Mouse (Mus musculus): Measurements from ENCODE around the gene D5Ertd579e. TPM values are rescaled to one million over a fixed set of nuclear protein-coding genes. Genes with fewer than 3 reads are reported as not detected.
A peak's percentile ranks its signal among the peaks of the same experiment; 100 is the strongest.
"Not testable (repeated sequence)": the region's sequence is repeated elsewhere in the genome, so short reads cannot be mapped to it uniquely, and the experiment has no call there.

Gene D5Ertd579e
- polyA plus RNA-seq, 1 experiment: 56.7 TPM

GRCm38 (mm10) chr5:36669021-36670008 lies 26.5 kb downstream of the D5Ertd579e start:
- no peak overlapping the region for H3K27ac ChIP-seq (ENCODE audit: insufficient read depth, low read length)
- peaks cover 5% of the 10 kb centered on the region for H3K4me1 ChIP-seq (ENCODE audit: control insufficient read depth, insufficient read depth, low read length)
- no peak for TF ChIP-seq POLR2A (IDR thresholded peaks at IDR 0.05; ENCODE audit: low read depth, low read length)
- no peak for TF ChIP-seq CTCF (IDR thresholded peaks at IDR 0.05; ENCODE audit: borderline replicate concordance, insufficient read depth, low read length)
- no peak overlapping the region for H3K4me3 ChIP-seq (ENCODE audit: insufficient read depth, low read length)

GRCm38 (mm10) chr5:36668572-36668971 lies 27.3 kb downstream of the D5Ertd579e start:
- peaks cover 10% of the 10 kb centered on the region for H3K4me1 ChIP-seq (ENCODE audit: control insufficient read depth, insufficient read depth, low read length)
- H3K4me3 ChIP-seq (ENCODE audit: insufficient read depth, low read length): no peak overlapping the region
- no peak for TF ChIP-seq POLR2A (IDR thresholded peaks at IDR 0.05; ENCODE audit: low read depth, low read length)
- TF ChIP-seq CTCF (IDR thresholded peaks at IDR 0.05; ENCODE audit: borderline replicate concordance, insufficient read depth, low read length): no peak
- no peak overlapping the region for H3K27ac ChIP-seq (ENCODE audit: insufficient read depth, low read length)

DNA sequence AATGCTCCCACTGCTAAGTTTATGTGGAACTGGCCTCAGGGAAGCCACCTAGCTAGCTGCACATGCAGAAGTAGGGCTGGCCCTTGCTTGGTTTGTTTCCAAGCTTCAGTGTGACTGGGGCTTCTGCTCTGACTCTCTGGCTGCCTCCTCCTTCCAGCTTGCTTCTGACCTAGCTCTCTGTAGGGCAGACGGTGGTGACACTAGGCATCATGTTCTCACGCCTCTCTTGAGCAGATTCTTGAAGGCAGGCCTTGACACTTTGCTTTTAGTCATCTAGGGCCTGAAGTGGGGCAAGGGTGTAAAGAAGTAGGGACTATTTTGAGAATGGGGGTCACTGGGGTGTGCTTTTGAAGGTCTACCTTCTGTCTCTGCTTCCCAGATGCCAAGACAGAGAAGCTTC lies 27.8 kb downstream of the D5Ertd579e start:
- H3K4me1 ChIP-seq (ENCODE audit: control insufficient read depth, insufficient read depth, low read length): peaks cover 14% of the 10 kb centered on the region
- not testable (repeated sequence) for H3K4me3 ChIP-seq (ENCODE audit: insufficient read depth, low read length); H3K27ac ChIP-seq (ENCODE audit: insufficient read depth, low read length)

DNA sequence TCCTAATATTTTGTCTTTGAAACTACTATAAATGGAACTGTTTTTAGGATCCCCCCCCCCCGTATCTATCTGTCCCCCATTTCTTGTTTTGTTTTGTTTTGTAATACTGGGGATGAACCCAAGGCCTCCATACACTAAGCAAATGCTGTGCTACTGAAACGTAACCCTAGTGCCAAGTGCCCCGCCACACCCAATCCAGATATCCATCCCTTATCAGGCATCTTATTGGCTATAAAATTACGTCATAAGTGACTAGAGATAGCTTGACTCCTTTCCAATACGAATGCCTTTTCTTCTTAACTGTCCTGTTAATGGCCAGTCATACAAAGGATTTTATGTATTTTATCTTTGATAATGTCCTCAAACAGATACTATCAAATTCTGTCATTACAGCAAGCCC lies 28.7 kb downstream of the D5Ertd579e start:
- TF ChIP-seq CTCF (IDR thresholded peaks at IDR 0.05; ENCODE audit: borderline replicate concordance, insufficient read depth, low read length) (no peak), POLR2A (IDR thresholded peaks at IDR 0.05; ENCODE audit: low read depth, low read length) (no peak)
- H3K27ac ChIP-seq (ENCODE audit: insufficient read depth, low read length): no peak overlapping the region
- no peak overlapping the region for H3K4me3 ChIP-seq (ENCODE audit: insufficient read depth, low read length)
- peaks cover 17% of the 10 kb centered on the region for H3K4me1 ChIP-seq (ENCODE audit: control insufficient read depth, insufficient read depth, low read length)

DNA sequence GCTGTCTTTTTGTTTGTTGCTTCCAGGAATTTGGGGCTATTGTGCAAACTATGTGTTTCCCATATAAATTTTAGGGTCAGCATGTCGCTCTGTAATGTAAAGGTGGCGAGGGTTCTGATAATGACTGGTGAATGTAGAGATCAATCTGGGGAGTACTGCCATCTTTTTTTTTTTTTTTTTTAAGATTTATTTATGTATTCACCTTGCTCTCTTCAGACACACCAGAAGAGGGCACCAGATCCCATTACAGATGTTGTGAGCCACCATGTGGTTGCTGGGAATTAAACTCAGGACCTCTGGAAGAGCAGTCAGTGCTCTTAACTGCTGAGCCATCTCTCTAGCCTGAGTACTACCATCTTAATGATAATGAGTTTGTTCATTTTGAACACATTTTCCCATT lies 29.1 kb downstream of the D5Ertd579e start:
- H3K4me1 ChIP-seq (ENCODE audit: control insufficient read depth, insufficient read depth, low read length): peaks cover 17% of the 10 kb centered on the region
- not testable (repeated sequence) for H3K4me3 ChIP-seq (ENCODE audit: insufficient read depth, low read length); H3K27ac ChIP-seq (ENCODE audit: insufficient read depth, low read length)

GRCm38 (mm10) chr5:36663329-36663728 lies 32.5 kb downstream of the D5Ertd579e start:
- H3K4me3 ChIP-seq (ENCODE audit: insufficient read depth, low read length): no peak overlapping the region
- peaks cover 17% of the 10 kb centered on the region for H3K4me1 ChIP-seq (ENCODE audit: control insufficient read depth, insufficient read depth, low read length)
- TF ChIP-seq POLR2A (IDR thresholded peaks at IDR 0.05; ENCODE audit: low read depth, low read length) (no peak), CTCF (IDR thresholded peaks at IDR 0.05; ENCODE audit: borderline replicate concordance, insufficient read depth, low read length) (no peak)
- peak overlapping the region; percentile 92 for H3K27ac ChIP-seq (ENCODE audit: insufficient read depth, low read length)

- H3K4me3 ChIP-seq (ENCODE audit: insufficient read depth, low read length); H3K27ac ChIP-seq (ENCODE audit: insufficient read depth, low read length): not testable (repeated sequence)
- H3K4me1 ChIP-seq (ENCODE audit: control insufficient read depth, insufficient read depth, low read length): peaks cover 17% of the 10 kb centered on the region
Measured at GRCm38 (mm10) chr5:36660977-36661760, 34.7 kb downstream of the D5Ertd579e start.

GRCm38 (mm10) chr5:36625612-36626011 lies 70.2 kb downstream of the D5Ertd579e start:
- no peak overlapping the region for H3K4me3 ChIP-seq (ENCODE audit: insufficient read depth, low read length)
- no peak overlapping the region for H3K27ac ChIP-seq (ENCODE audit: insufficient read depth, low read length)
- TF ChIP-seq CTCF (IDR thresholded peaks at IDR 0.05; ENCODE audit: borderline replicate concordance, insufficient read depth, low read length) (no peak), POLR2A (IDR thresholded peaks at IDR 0.05; ENCODE audit: low read depth, low read length) (no peak)
- H3K4me1 ChIP-seq (ENCODE audit: control insufficient read depth, insufficient read depth, low read length): peaks cover 8% of the 10 kb centered on the region

GRCm38 (mm10) chr5:36623670-36624069 lies 72.2 kb downstream of the D5Ertd579e start:
- H3K4me1 ChIP-seq (ENCODE audit: control insufficient read depth, insufficient read depth, low read length): peaks cover 17% of the 10 kb centered on the region
- H3K4me3 ChIP-seq (ENCODE audit: insufficient read depth, low read length): no peak overlapping the region
- no peak overlapping the region for H3K27ac ChIP-seq (ENCODE audit: insufficient read depth, low read length)
- TF ChIP-seq CTCF (IDR thresholded peaks at IDR 0.05; ENCODE audit: borderline replicate concordance, insufficient read depth, low read length) (no peak), POLR2A (IDR thresholded peaks at IDR 0.05; ENCODE audit: low read depth, low read length) (no peak)

DNA sequence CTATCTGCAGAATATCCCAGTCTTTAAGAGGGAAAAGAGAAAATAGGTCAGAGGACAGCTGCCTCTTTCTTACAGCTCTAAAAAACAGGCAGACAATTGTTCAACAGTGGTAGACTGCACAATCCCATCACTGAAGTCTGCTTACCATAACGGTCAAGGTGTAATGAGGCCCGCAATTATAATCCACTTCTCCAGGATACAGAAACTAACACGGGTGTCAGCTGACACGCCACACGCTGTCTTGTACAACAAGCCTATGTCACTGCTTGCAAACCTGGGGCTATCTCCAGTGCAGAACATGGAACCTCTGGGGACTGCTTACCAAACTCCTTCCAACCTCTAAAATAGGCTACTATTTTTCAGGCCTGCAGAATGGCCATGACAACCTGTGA lies 74.8 kb downstream of the D5Ertd579e start:
- TF ChIP-seq POLR2A (IDR thresholded peaks at IDR 0.05; ENCODE audit: low read depth, low read length) (no peak), CTCF (IDR thresholded peaks at IDR 0.05; ENCODE audit: borderline replicate concordance, insufficient read depth, low read length) (no peak)
- H3K27ac ChIP-seq (ENCODE audit: insufficient read depth, low read length): peak overlapping the region; percentile 98
- H3K4me3 ChIP-seq (ENCODE audit: insufficient read depth, low read length): no peak overlapping the region
- peaks cover 20% of the 10 kb centered on the region for H3K4me1 ChIP-seq (ENCODE audit: control insufficient read depth, insufficient read depth, low read length)
